Mouse (Mus musculus) inflammation-experienced regulatory T-cells, adult 6 months (primary cell): ENCODE measurements around the gene Cct8. TPM values are rescaled to one million over a fixed set of nuclear protein-coding genes. Genes with fewer than 3 reads are reported as not detected.
"Not testable (repeated sequence)": the region's sequence is repeated elsewhere in the genome, so short reads cannot be mapped to it uniquely, and the experiment has no call there.

Experiments used
- ATAC-seq: one replicate; pipeline ENCODE4 v1.8.0; 2017
- polyA plus RNA-seq, 3 experiments: library from polyadenylated mRNA; unstranded; fragments of 100-300 nt; shearing (Covaris generic); gene quantifications; one replicate each; pipeline ENCODE4 v1.2.1; 2017

Gene Cct8
- 100 to 1,000 TPM; 400 to 466 (median 409) TPM for polyA plus RNA-seq

- peak; percentile 95 for ATAC-seq
These were observed at the start of gene Cct8 for GRCm38 (mm10) chr16:87495716-87496447. Gene Cct8, minus strand, starts transcription at chr16:87495873.

GRCm38 (mm10) chr16:87528755-87529154 lies 33.1 kb upstream of the Cct8 start:
- no peak for ATAC-seq

- no peak for ATAC-seq
These were observed 32.0 kb upstream of the Cct8 start for GRCm38 (mm10) chr16:87527553-87528249.

GRCm38 (mm10) chr16:87524228-87524627 lies 28.6 kb upstream of the Cct8 start:
- no peak for ATAC-seq

GRCm38 (mm10) chr16:87512331-87512730 lies 16.7 kb upstream of the Cct8 start:
- ATAC-seq: no peak

- no peak for ATAC-seq
These were observed 16.0 kb upstream of the Cct8 start for GRCm38 (mm10) chr16:87511706-87512105.

- ATAC-seq: no peak
These were observed 5.8 kb upstream of the Cct8 start for GRCm38 (mm10) chr16:87501304-87502078.

GRCm38 (mm10) chr16:87499556-87499955 lies 3.9 kb upstream of the Cct8 start:
- no peak for ATAC-seq

GRCm38 (mm10) chr16:87497171-87497570 lies 1.5 kb upstream of the Cct8 start:
- ATAC-seq: no peak

- no peak for ATAC-seq
These were observed 1.1 kb upstream of the Cct8 start for GRCm38 (mm10) chr16:87496728-87497127.

GRCm38 (mm10) chr16:87494955-87495655 lies 568 bp downstream of the Cct8 start:
- peak; percentile 18 for ATAC-seq

GRCm38 (mm10) chr16:87492191-87492792 lies 3.4 kb downstream of the Cct8 start:
- not testable (repeated sequence) for ATAC-seq

GRCm38 (mm10) chr16:87488605-87489004 lies 7.1 kb downstream of the Cct8 start:
- ATAC-seq: no peak

GRCm38 (mm10) chr16:87486739-87487138 lies 8.9 kb downstream of the Cct8 start:
- ATAC-seq: no peak

- no peak for ATAC-seq
These were observed 11.3 kb downstream of the Cct8 start for GRCm38 (mm10) chr16:87484367-87484766.

GRCm38 (mm10) chr16:87470579-87470978 lies 25.1 kb downstream of the Cct8 start:
- no peak for ATAC-seq

GRCm38 (mm10) chr16:87458752-87459151 lies 36.9 kb downstream of the Cct8 start:
- no peak for ATAC-seq

GRCm38 (mm10) chr16:87455180-87455611 lies 40.5 kb downstream of the Cct8 start:
- peak; percentile 64 for ATAC-seq

GRCm38 (mm10) chr16:87454419-87455179 lies 41.1 kb downstream of the Cct8 start, which contains the start of gene Usp16:
Gene Usp16, plus strand, starts transcription at chr16:87454703.
- ATAC-seq: peak; percentile 97

- no peak for ATAC-seq
These were observed 42.4 kb downstream of the Cct8 start for GRCm38 (mm10) chr16:87453226-87453625.

GRCm38 (mm10) chr16:87445528-87445927 lies 50.1 kb downstream of the Cct8 start:
- no peak for ATAC-seq
